Mouse (Mus musculus): ENCODE measurements at regions not wholly inside any gene's neighbourhood (a gene's known extent, or its start where the extent isn't known, plus 50 kb on each side); places are given as distances from the start of the nearest gene placed in this dataset.
"Not testable (repeated sequence)": the region's sequence is repeated elsewhere in the genome, so short reads cannot be mapped to it uniquely, and the experiment has no call there.

- Histone ChIP-seq H3K4me3 (ENCODE audit: insufficient read depth, low read depth, low read length) (no peak overlapping the region), H3K4me1 (ENCODE audit: control insufficient read depth, insufficient read depth, insufficient read length, low read length) (no peaks in the 10 kb centered on the region)
Observed at GRCm38 (mm10) chr3:21578635-21579034, 497.8 kb upstream of the Tbl1xr1 start.

GRCm38 (mm10) chr3:21582122-21582521 is 494.3 kb upstream of the Tbl1xr1 start:
- no peak overlapping the region for H3K27ac ChIP-seq (replicated peaks; ENCODE audit: low read depth, low read length)
- H3K4me1 ChIP-seq (ENCODE audit: control insufficient read depth, insufficient read depth, insufficient read length, low read length), result no peaks in the 10 kb centered on the region
- H3K4me3 ChIP-seq (ENCODE audit: insufficient read depth, low read depth, low read length), result no peak overlapping the region

More at GRCm38 (mm10) chr3:21578635-21579034, 497.8 kb upstream of the Tbl1xr1 start:
- no peak overlapping the region for H3K27ac ChIP-seq (replicated peaks; ENCODE audit: low read depth, low read length)

- Histone ChIP-seq H3K4me1 (ENCODE audit: control insufficient read depth, insufficient read depth, insufficient read length, low read length) (no peaks in the 10 kb centered on the region), H3K4me3 (ENCODE audit: insufficient read depth, low read depth, low read length) (no peak overlapping the region), H3K27ac (replicated peaks; ENCODE audit: low read depth, low read length) (no peak overlapping the region)
Observed at GRCm38 (mm10) chr3:21585767-21586166, 490.7 kb upstream of the Tbl1xr1 start.

GRCm38 (mm10) chr3:21606846-21607245 is 469.6 kb upstream of the Tbl1xr1 start:
- H3K4me3 ChIP-seq (ENCODE audit: insufficient read depth, low read depth, low read length), result no peak overlapping the region
- H3K4me1 ChIP-seq (ENCODE audit: control insufficient read depth, insufficient read depth, insufficient read length, low read length), result no peaks in the 10 kb centered on the region
- H3K27ac ChIP-seq (replicated peaks; ENCODE audit: low read depth, low read length), result no peak overlapping the region

- H3K27ac ChIP-seq (replicated peaks; ENCODE audit: low read depth, low read length), result no peak overlapping the region
- no peak overlapping the region for H3K4me3 ChIP-seq (ENCODE audit: insufficient read depth, low read depth, low read length)
- no peaks in the 10 kb centered on the region for H3K4me1 ChIP-seq (ENCODE audit: control insufficient read depth, insufficient read depth, insufficient read length, low read length)
Observed at GRCm38 (mm10) chr3:21610231-21610630, 466.2 kb upstream of the Tbl1xr1 start.

GRCm38 (mm10) chr3:21621745-21622144 is 454.7 kb upstream of the Tbl1xr1 start:
- no peak overlapping the region for H3K4me3 ChIP-seq (ENCODE audit: insufficient read depth, low read depth, low read length)
- peaks cover 8% of the 10 kb centered on the region; the same call in 1 of the 2 replicates for H3K4me1 ChIP-seq (ENCODE audit: control insufficient read depth, insufficient read depth, insufficient read length, low read length)
- no peak overlapping the region for H3K27ac ChIP-seq (replicated peaks; ENCODE audit: low read depth, low read length)

- H3K4me3 ChIP-seq (ENCODE audit: insufficient read depth, low read depth, low read length), result no peak overlapping the region
- no peak overlapping the region for H3K27ac ChIP-seq (replicated peaks; ENCODE audit: low read depth, low read length)
- H3K4me1 ChIP-seq (ENCODE audit: control insufficient read depth, insufficient read depth, insufficient read length, low read length), result peaks cover 8% of the 10 kb centered on the region; the same call in 1 of the 2 replicates
Observed at GRCm38 (mm10) chr3:21625039-21625438, 451.4 kb upstream of the Tbl1xr1 start.

- peaks cover 8% of the 10 kb centered on the region; the same call in 1 of the 2 replicates for H3K4me1 ChIP-seq (ENCODE audit: control insufficient read depth, insufficient read depth, insufficient read length, low read length)
- H3K4me3 ChIP-seq (ENCODE audit: insufficient read depth, low read depth, low read length), result no peak overlapping the region
- H3K27ac ChIP-seq (replicated peaks; ENCODE audit: low read depth, low read length), result no peak overlapping the region
Observed at GRCm38 (mm10) chr3:21626029-21626428, 450.4 kb upstream of the Tbl1xr1 start.

GRCm38 (mm10) chr3:21627048-21627447 is 449.4 kb upstream of the Tbl1xr1 start:
- not testable (repeated sequence) for H3K4me1 ChIP-seq (ENCODE audit: control insufficient read depth, insufficient read depth, insufficient read length, low read length); H3K27ac ChIP-seq (replicated peaks; ENCODE audit: low read depth, low read length); H3K4me3 ChIP-seq (ENCODE audit: insufficient read depth, low read depth, low read length)

GRCm38 (mm10) chr3:21633600-21634221 is 442.7 kb upstream of the Tbl1xr1 start:
- Histone ChIP-seq H3K4me3 (ENCODE audit: insufficient read depth, low read depth, low read length) (no peak overlapping the region), H3K27ac (replicated peaks; ENCODE audit: low read depth, low read length) (no peak overlapping the region), H3K4me1 (ENCODE audit: control insufficient read depth, insufficient read depth, insufficient read length, low read length) (no peaks in the 10 kb centered on the region)

GRCm38 (mm10) chr3:21634675-21635204 is 441.7 kb upstream of the Tbl1xr1 start:
- Histone ChIP-seq H3K27ac (replicated peaks; ENCODE audit: low read depth, low read length) (no peak overlapping the region), H3K4me1 (ENCODE audit: control insufficient read depth, insufficient read depth, insufficient read length, low read length) (no peaks in the 10 kb centered on the region; the same call in 1 of the 2 replicates), H3K4me3 (ENCODE audit: insufficient read depth, low read depth, low read length) (no peak overlapping the region)

- Histone ChIP-seq H3K27ac (replicated peaks; ENCODE audit: low read depth, low read length) (no peak overlapping the region), H3K4me1 (ENCODE audit: control insufficient read depth, insufficient read depth, insufficient read length, low read length) (no peaks in the 10 kb centered on the region; the same call in 1 of the 2 replicates), H3K4me3 (ENCODE audit: insufficient read depth, low read depth, low read length) (no peak overlapping the region)
Observed at GRCm38 (mm10) chr3:21638886-21639285, 437.6 kb upstream of the Tbl1xr1 start.

- Histone ChIP-seq H3K4me3 (ENCODE audit: insufficient read depth, low read depth, low read length) (no peak overlapping the region), H3K4me1 (ENCODE audit: control insufficient read depth, insufficient read depth, insufficient read length, low read length) (no peaks in the 10 kb centered on the region; the same call in 1 of the 2 replicates), H3K27ac (replicated peaks; ENCODE audit: low read depth, low read length) (no peak overlapping the region)
Observed at GRCm38 (mm10) chr3:21639576-21639975, 436.9 kb upstream of the Tbl1xr1 start.

- H3K27ac ChIP-seq (replicated peaks; ENCODE audit: low read depth, low read length), result no peak overlapping the region
- H3K4me1 ChIP-seq (ENCODE audit: control insufficient read depth, insufficient read depth, insufficient read length, low read length), result no peaks in the 10 kb centered on the region; the same call in 1 of the 2 replicates
- H3K4me3 ChIP-seq (ENCODE audit: insufficient read depth, low read depth, low read length), result no peak overlapping the region
Observed at GRCm38 (mm10) chr3:21644086-21644485, 432.4 kb upstream of the Tbl1xr1 start.

- no peak overlapping the region for H3K4me3 ChIP-seq (ENCODE audit: insufficient read depth, low read depth, low read length)
- H3K4me1 ChIP-seq (ENCODE audit: control insufficient read depth, insufficient read depth, insufficient read length, low read length), result no peaks in the 10 kb centered on the region; the same call in 1 of the 2 replicates
- H3K27ac ChIP-seq (replicated peaks; ENCODE audit: low read depth, low read length), result no peak overlapping the region
Observed at GRCm38 (mm10) chr3:21645268-21645667, 431.2 kb upstream of the Tbl1xr1 start.

- Histone ChIP-seq H3K27ac (replicated peaks; ENCODE audit: low read depth, low read length) (no peak overlapping the region), H3K4me3 (ENCODE audit: insufficient read depth, low read depth, low read length) (no peak overlapping the region), H3K4me1 (ENCODE audit: control insufficient read depth, insufficient read depth, insufficient read length, low read length) (no peaks in the 10 kb centered on the region; the same call in 1 of the 2 replicates)
Observed at GRCm38 (mm10) chr3:21649885-21650469, 426.5 kb upstream of the Tbl1xr1 start.
